Mouse (Mus musculus): ENCODE measurements around the gene Ncstn.

DNA sequence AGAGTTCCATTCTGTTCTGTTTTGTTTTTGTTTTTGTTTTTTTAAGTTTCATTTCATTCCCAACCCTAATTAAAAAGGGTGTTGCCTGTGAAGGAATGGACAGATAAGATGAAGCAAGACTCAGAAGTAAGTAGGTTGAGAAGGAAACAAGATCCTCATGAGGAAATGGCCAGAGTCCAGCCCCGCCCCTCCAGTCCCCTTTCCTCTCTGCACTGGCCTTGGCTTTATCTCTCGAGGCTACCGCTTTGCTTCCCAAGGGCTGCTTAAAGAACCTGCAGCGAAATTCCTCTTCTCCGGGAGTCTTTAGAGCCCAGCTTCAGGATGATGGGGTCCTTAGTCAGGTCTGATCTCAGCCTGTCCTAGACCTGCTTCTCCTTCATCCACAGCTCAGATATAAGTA, 4.6 kb downstream of the Ncstn start:
- no peak for TF ChIP-seq CTCF (IDR thresholded peaks at IDR 0.05; ENCODE audit: extremely low read depth, insufficient read depth, insufficient read length, insufficient replicate concordance)
- TF ChIP-seq POLR2A (IDR thresholded peaks at IDR 0.05; ENCODE audit: low read depth, low read length): no peak

Data from spleen, adult 2 months (tissue).